Mouse (Mus musculus): ENCODE results near the gene Strada. TPM values are rescaled to one million over a fixed set of nuclear protein-coding genes. Genes with fewer than 3 reads are reported as not detected.
"Not testable (repeated sequence)": the region's sequence is repeated elsewhere in the genome, so short reads cannot be mapped to it uniquely, and the experiment has no call there.

The Strada gene
- polyA plus RNA-seq, 1 experiment from 2014 or later, result 24.0 TPM

- H3K4me1 ChIP-seq (ENCODE audit: control insufficient read depth, insufficient read depth, low read length); H3K4me2 ChIP-seq (ENCODE audit: low read depth, low read length); H3K9ac ChIP-seq (ENCODE audit: low read depth, low read length); H3K9me3 ChIP-seq (ENCODE audit: control insufficient read depth, low read length); H3K4me3 ChIP-seq (ENCODE audit: low read depth, low read length); ATAC-seq (ENCODE audit: low read depth); H3K27ac ChIP-seq (replicated peaks; ENCODE audit: low read depth, low read length); DNase-seq (ENCODE audit: low spot score); H3K27me3 ChIP-seq (replicated peaks; ENCODE audit: control insufficient read depth, insufficient read depth, low read length): not testable (repeated sequence)
- 96% methylated on average over 4 of the region's 6 CpGs for WGBS
- peaks cover 67% of the 10 kb centered on the region for H3K36me3 ChIP-seq (ENCODE audit: control insufficient read depth, insufficient read depth, low read length)
Measured at GRCm38 (mm10) chr11:106126727-106127373, 75.1 kb downstream of the Strada start.

- no peak overlapping the region for H3K4me2 ChIP-seq (ENCODE audit: low read depth, low read length)
- H3K4me1 ChIP-seq (ENCODE audit: control insufficient read depth, insufficient read depth, low read length), result no peaks in the 10 kb centered on the region
- WGBS, result 74% methylated on average over 1 of the region's 1 CpGs
- no peaks in the 10 kb centered on the region for H3K9me3 ChIP-seq (ENCODE audit: control insufficient read depth, low read length)
- H3K27me3 ChIP-seq (replicated peaks; ENCODE audit: control insufficient read depth, insufficient read depth, low read length), result no peaks in the 10 kb centered on the region
- H3K9ac ChIP-seq (ENCODE audit: low read depth, low read length), result no peak overlapping the region
- H3K27ac ChIP-seq (replicated peaks; ENCODE audit: low read depth, low read length), result no peak overlapping the region
- no peak for DNase-seq (ENCODE audit: low spot score)
- no peak overlapping the region for H3K4me3 ChIP-seq (ENCODE audit: low read depth, low read length)
- peaks cover 76% of the 10 kb centered on the region for H3K36me3 ChIP-seq (ENCODE audit: control insufficient read depth, insufficient read depth, low read length)
- no peak for ATAC-seq (ENCODE audit: low read depth)
Measured at GRCm38 (mm10) chr11:106125827-106126226, 76.1 kb downstream of the Strada start.

- Histone ChIP-seq H3K27ac (replicated peaks; ENCODE audit: low read depth, low read length) (no peak overlapping the region), H3K9ac (ENCODE audit: low read depth, low read length) (no peak overlapping the region), H3K9me3 (ENCODE audit: control insufficient read depth, low read length) (no peaks in the 10 kb centered on the region), H3K4me3 (ENCODE audit: low read depth, low read length) (no peak overlapping the region), H3K36me3 (ENCODE audit: control insufficient read depth, insufficient read depth, low read length) (peaks cover 74% of the 10 kb centered on the region), H3K27me3 (replicated peaks; ENCODE audit: control insufficient read depth, insufficient read depth, low read length) (no peaks in the 10 kb centered on the region), H3K4me1 (ENCODE audit: control insufficient read depth, insufficient read depth, low read length) (no peaks in the 10 kb centered on the region), H3K4me2 (ENCODE audit: low read depth, low read length) (no peak overlapping the region)
- DNase-seq (ENCODE audit: low spot score) (no peak), ATAC-seq (ENCODE audit: low read depth) (no peak)
- 73% methylated on average over 4 of the region's 4 CpGs for WGBS
Measured at GRCm38 (mm10) chr11:106124784-106125183, 77.2 kb downstream of the Strada start.

- Histone ChIP-seq H3K27me3 (replicated peaks; ENCODE audit: control insufficient read depth, insufficient read depth, low read length) (no peaks in the 10 kb centered on the region), H3K27ac (replicated peaks; ENCODE audit: low read depth, low read length) (no peak overlapping the region), H3K36me3 (ENCODE audit: control insufficient read depth, insufficient read depth, low read length) (peaks cover 73% of the 10 kb centered on the region), H3K4me1 (ENCODE audit: control insufficient read depth, insufficient read depth, low read length) (no peaks in the 10 kb centered on the region), H3K9me3 (ENCODE audit: control insufficient read depth, low read length) (no peaks in the 10 kb centered on the region), H3K4me3 (ENCODE audit: low read depth, low read length) (no peak overlapping the region), H3K9ac (ENCODE audit: low read depth, low read length) (no peak overlapping the region), H3K4me2 (ENCODE audit: low read depth, low read length) (no peak overlapping the region)
- WGBS, result 86% methylated on average over 3 of the region's 3 CpGs
- DNase-seq (ENCODE audit: low spot score) (peak; percentile 5), ATAC-seq (ENCODE audit: low read depth) (no peak)
Measured at GRCm38 (mm10) chr11:106122736-106123135, 79.2 kb downstream of the Strada start.

- WGBS, result 99% methylated on average over 5 of the region's 5 CpGs
- Histone ChIP-seq H3K4me3 (ENCODE audit: low read depth, low read length) (no peak overlapping the region), H3K27ac (replicated peaks; ENCODE audit: low read depth, low read length) (no peak overlapping the region), H3K4me2 (ENCODE audit: low read depth, low read length) (no peak overlapping the region), H3K4me1 (ENCODE audit: control insufficient read depth, insufficient read depth, low read length) (no peaks in the 10 kb centered on the region), H3K27me3 (replicated peaks; ENCODE audit: control insufficient read depth, insufficient read depth, low read length) (no peaks in the 10 kb centered on the region), H3K9ac (ENCODE audit: low read depth, low read length) (no peak overlapping the region), H3K9me3 (ENCODE audit: control insufficient read depth, low read length) (no peaks in the 10 kb centered on the region), H3K36me3 (ENCODE audit: control insufficient read depth, insufficient read depth, low read length) (peaks cover 78% of the 10 kb centered on the region)
- ATAC-seq (ENCODE audit: low read depth) (no peak), DNase-seq (ENCODE audit: low spot score) (no peak)
Measured at GRCm38 (mm10) chr11:106122221-106122620, 79.7 kb downstream of the Strada start.

Other genes with a start within 250 kb of the Strada start
- 19.5 and 21.6 TPM in 2 replicates for gene Cyb561, start 248.8 kb downstream of the Strada start, polyA plus RNA-seq (2014; fragmentation: Nextera tagmentation; extraction: Ambion mirVana)
- 1.00 and 1.3 TPM in 2 replicates for gene Ace, start 234.2 kb downstream of the Strada start, polyA plus RNA-seq (2014; fragmentation: Nextera tagmentation; extraction: Ambion mirVana)
- not detected in 2 replicates for gene Ace3, start 207.5 kb downstream of the Strada start, polyA plus RNA-seq (2014; fragmentation: Nextera tagmentation; extraction: Ambion mirVana)
- gene Kcnh6, start 194.0 kb downstream of the Strada start, polyA plus RNA-seq (2014; fragmentation: Nextera tagmentation; extraction: Ambion mirVana), result 2.5 and 2.6 TPM in 2 replicates
- 56.0 and 62.8 TPM in 2 replicates for gene Dcaf7, start 165.3 kb downstream of the Strada start, polyA plus RNA-seq (2014; fragmentation: Nextera tagmentation; extraction: Ambion mirVana)
- 7.8 and 8.2 TPM in 2 replicates for gene Taco1, start 136.1 kb downstream of the Strada start, polyA plus RNA-seq (2014; fragmentation: Nextera tagmentation; extraction: Ambion mirVana)
- 30.4 and 31.9 TPM in 2 replicates for gene Map3k3, start 117.6 kb downstream of the Strada start, polyA plus RNA-seq (2014; fragmentation: Nextera tagmentation; extraction: Ambion mirVana)
- gene Gm10840, start 41.3 kb downstream of the Strada start, polyA plus RNA-seq (2014; fragmentation: Nextera tagmentation; extraction: Ambion mirVana), result not detected in 2 replicates
- gene Limd2, start 41.3 kb downstream of the Strada start, polyA plus RNA-seq (2014; fragmentation: Nextera tagmentation; extraction: Ambion mirVana), result 169 and 216 TPM in 2 replicates
- gene Ccdc47, start 14.2 kb upstream of the Strada start, polyA plus RNA-seq (2014; fragmentation: Nextera tagmentation; extraction: Ambion mirVana), result 76.0 and 77.4 TPM in 2 replicates
- gene Ddx42, start 14.8 kb upstream of the Strada start, polyA plus RNA-seq (2014; fragmentation: Nextera tagmentation; extraction: Ambion mirVana), result 62.7 and 69.1 TPM in 2 replicates
- gene Ftsj3, start 53.9 kb upstream of the Strada start, polyA plus RNA-seq (2014; fragmentation: Nextera tagmentation; extraction: Ambion mirVana), result 47.9 and 58.1 TPM in 2 replicates
- 231 and 259 TPM in 2 replicates for gene Psmc5, start 54.0 kb upstream of the Strada start, polyA plus RNA-seq (2014; fragmentation: Nextera tagmentation; extraction: Ambion mirVana)
- 87.6 and 102 TPM in 2 replicates for gene Smarcd2, start 70.8 kb upstream of the Strada start, polyA plus RNA-seq (2014; fragmentation: Nextera tagmentation; extraction: Ambion mirVana)
- 0.24 and 0.74 TPM in 2 replicates for gene Tcam1, start 74.5 kb upstream of the Strada start, polyA plus RNA-seq (2014; fragmentation: Nextera tagmentation; extraction: Ambion mirVana)
- not detected in 2 replicates for gene Gh, start 99.7 kb upstream of the Strada start, polyA plus RNA-seq (2014; fragmentation: Nextera tagmentation; extraction: Ambion mirVana)
- 3.2 and 3.7 TPM in 2 replicates for gene Cd79b, start 112.6 kb upstream of the Strada start, polyA plus RNA-seq (2014; fragmentation: Nextera tagmentation; extraction: Ambion mirVana)
- 0.98 and 1.5 TPM in 2 replicates for gene Scn4a, start 151.1 kb upstream of the Strada start, polyA plus RNA-seq (2014; fragmentation: Nextera tagmentation; extraction: Ambion mirVana)
- gene Prr29, start 163.3 kb upstream of the Strada start, polyA plus RNA-seq (2014; fragmentation: Nextera tagmentation; extraction: Ambion mirVana), result 0.92 and 0.93 TPM in 2 replicates
- 42.2 and 44.3 TPM in 2 replicates for gene Icam2, start 185.9 kb upstream of the Strada start, polyA plus RNA-seq (2014; fragmentation: Nextera tagmentation; extraction: Ambion mirVana)

All from embryonic facial prominence, embryonic 14.5 days (tissue).